Mouse (Mus musculus) midbrain, embryonic 14.5 days (tissue): ENCODE data around the gene Umps. TPM values are rescaled to one million over a fixed set of nuclear protein-coding genes. Genes with fewer than 3 reads are reported as not detected.

ENCODE experiments used
- ATAC-seq: fragments of 200-750 bp; cut with Nextera tagmentation; 2 replicates; pipeline ENCODE4 v1.8.0; 2017; ENCODE audit warnings: moderate number of reproducible peaks, moderate library complexity; ENCODE audit not compliant: low FRiP score, low TSS enrichment
- DNase-seq: peaks from one replicate; pipeline ENCODE4 v3.0.0-alpha.2; 2015
- H3K27ac ChIP-seq: fragments of 300-500 bp; sonication (generic); replicated peaks from 2 replicates; pipeline ENCODE4 v1.5.1; 2014; ENCODE audit warnings: mild to moderate bottlenecking, low read depth, low read length, moderate library complexity
- H3K27me3 ChIP-seq: fragments of 300-500 bp; sonication (generic); 2 replicates; pipeline ENCODE4 v1.6.1; 2014; ENCODE audit warnings: low read length, control low read depth, mixed read lengths; ENCODE audit not compliant: control insufficient read depth, insufficient read depth
- H3K36me3 ChIP-seq: fragments of 300-500 bp; sonication (generic); 2 replicates; pipeline ENCODE4 v1.6.1; 2014; ENCODE audit warnings: low read length, control low read depth; ENCODE audit not compliant: control insufficient read depth, insufficient read depth
- H3K4me1 ChIP-seq: fragments of 300-500 bp; sonication (generic); 2 replicates; pipeline ENCODE4 v1.6.1; 2014; ENCODE audit warnings: mild to moderate bottlenecking, antibody characterized with exemption, low read length, control low read depth; ENCODE audit not compliant: control insufficient read depth, insufficient read depth
- H3K4me2 ChIP-seq: fragments of 300-500 bp; sonication (generic); 2 replicates; pipeline ENCODE4 v1.6.1; 2014; ENCODE audit warnings: mild to moderate bottlenecking, low read length, moderate library complexity
- H3K4me3 ChIP-seq: fragments of 300-500 bp; sonication (generic); replicated peaks from 2 replicates; pipeline ENCODE4 v1.5.1; 2014; ENCODE audit warnings: low read depth, low read length
- H3K9ac ChIP-seq: fragments of 300-500 bp; sonication (generic); replicated peaks from 2 replicates; pipeline ENCODE4 v1.6.1; 2014; ENCODE audit warnings: mild to moderate bottlenecking, low read length, moderate library complexity
- H3K9me3 ChIP-seq: fragments of 300-500 bp; sonication (generic); 2 replicates; pipeline ENCODE4 v1.6.1; 2016; ENCODE audit warnings: low read length, control low read depth, mixed read lengths; ENCODE audit not compliant: control insufficient read depth
- WGBS: fragments of 180-500 bp; shearing (Covaris S2); extraction: QIAGEN DNeasy Blood & Tissue Kit; methylation state at CpG from one replicate; pipeline ENCODE4 v1.1.7; 2014; 5-methylcytosine and 5-hydroxymethylcytosine counted together
- polyA plus RNA-seq: library from polyadenylated mRNA; unstranded; fragments of >200 nt; fragmentation: Nextera tagmentation; extraction: Ambion mirVana; gene quantifications from 2 replicates; pipeline ENCODE4 v1.2.1, GENCODE M21; 2014

Gene Umps
- polyA plus RNA-seq, 1 experiment from 2014 or later, result 28.4 TPM

DNA sequence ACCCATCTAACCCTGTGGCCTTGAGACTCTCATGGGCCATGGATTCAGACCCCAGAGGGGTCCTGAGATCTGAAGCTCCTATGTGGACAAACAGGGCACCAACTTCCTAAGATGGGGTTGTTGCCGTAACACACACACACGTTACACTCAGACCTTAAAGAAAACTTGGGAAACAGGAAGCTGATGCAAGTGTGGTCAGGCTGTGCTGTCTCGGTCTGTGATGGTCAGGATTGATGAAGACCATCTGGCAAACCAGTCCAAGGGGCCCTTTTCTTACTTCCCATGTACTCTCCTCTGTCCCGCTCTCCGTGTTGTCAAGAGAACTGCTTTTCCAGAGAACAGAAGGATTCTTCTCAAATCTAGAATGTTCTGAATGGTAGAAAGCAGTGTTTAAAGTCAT lies 45.3 kb downstream of the Umps start:
- no peak for DNase-seq
- Histone ChIP-seq H3K9ac (no peak overlapping the region), H3K27ac (no peak overlapping the region), H3K27me3 (no peaks in the 10 kb centered on the region), H3K4me3 (no peak overlapping the region), H3K9me3 (no peaks in the 10 kb centered on the region), H3K36me3 (no peaks in the 10 kb centered on the region), H3K4me1 (no peaks in the 10 kb centered on the region), H3K4me2 (no peak overlapping the region)
- ATAC-seq, result no peak
- WGBS, result 94% methylated on average over 5 of the region's 5 CpGs

GRCm38 (mm10) chr16:33917926-33918325 lies 48.9 kb downstream of the Umps start:
- H3K27me3 ChIP-seq, result no peaks in the 10 kb centered on the region
- no peak overlapping the region for H3K4me3 ChIP-seq
- no peak overlapping the region for H3K9ac ChIP-seq
- H3K27ac ChIP-seq, result no peak overlapping the region
- no peaks in the 10 kb centered on the region for H3K4me1 ChIP-seq
- ATAC-seq, result no peak
- no peaks in the 10 kb centered on the region for H3K9me3 ChIP-seq
- 94% methylated on average over 5 of the region's 5 CpGs for WGBS
- no peaks in the 10 kb centered on the region for H3K36me3 ChIP-seq
- no peak for DNase-seq
- H3K4me2 ChIP-seq, result no peak overlapping the region

GRCm38 (mm10) chr16:33917390-33917789 lies 49.4 kb downstream of the Umps start:
- no peak for ATAC-seq
- H3K27me3 ChIP-seq, result no peaks in the 10 kb centered on the region

DNA sequence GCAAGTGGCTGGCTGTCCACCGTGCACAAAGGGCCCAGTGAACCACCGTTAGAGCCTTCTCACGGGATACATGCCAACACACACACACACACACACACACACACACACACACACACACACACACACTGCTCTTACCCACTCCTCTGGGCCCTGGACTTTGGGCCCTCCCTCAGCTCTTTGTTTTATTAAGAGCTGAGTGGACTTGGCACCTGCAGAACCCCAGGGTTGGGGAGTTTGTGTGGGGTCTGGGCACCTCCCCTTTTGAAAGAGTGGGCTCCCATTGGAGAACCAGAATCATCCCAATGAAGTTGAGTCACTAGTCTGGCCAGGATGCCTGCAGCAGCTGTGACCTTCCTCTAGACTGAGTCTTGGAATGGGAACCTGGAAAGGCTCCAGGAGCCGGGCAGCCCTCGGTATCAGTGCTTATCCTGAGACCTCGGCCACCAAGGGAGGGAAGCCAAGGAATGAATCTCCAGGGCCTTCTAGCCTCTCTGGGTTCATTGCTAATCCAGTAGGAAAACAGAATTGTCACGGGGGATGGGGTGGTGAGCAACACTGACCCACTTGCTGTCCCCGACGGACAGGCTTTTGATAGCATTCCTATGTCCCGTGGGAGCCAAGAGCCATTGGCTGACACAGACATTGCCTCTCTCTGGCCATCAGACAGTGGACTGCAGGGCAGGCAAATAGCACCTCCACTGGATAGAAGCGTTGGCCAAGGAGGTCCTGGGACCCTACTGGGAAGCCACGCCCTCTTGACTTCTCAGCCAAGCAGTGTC lies 50.2 kb downstream of the Umps start:
- H3K4me1 ChIP-seq, result no peaks in the 10 kb centered on the region
- H3K9me3 ChIP-seq, result no peaks in the 10 kb centered on the region
- ATAC-seq, result peak; percentile 50
- H3K4me2 ChIP-seq, result no peak overlapping the region
- DNase-seq, result peak; percentile 42
- H3K9ac ChIP-seq, result no peak overlapping the region
- WGBS, result 78% methylated on average over 12 of the region's 12 CpGs
- no peaks in the 10 kb centered on the region for H3K27me3 ChIP-seq
- 0 out of 2 replicates have a peak overlapping the region, but pooled peaks have one; percentile 26 for H3K27ac ChIP-seq
- no peak overlapping the region for H3K4me3 ChIP-seq
- H3K36me3 ChIP-seq, result no peaks in the 10 kb centered on the region

More at GRCm38 (mm10) chr16:33917390-33917789, 49.4 kb downstream of the Umps start:
- Histone ChIP-seq H3K27ac (no peak overlapping the region), H3K4me2 (no peak overlapping the region), H3K9me3 (no peaks in the 10 kb centered on the region), H3K36me3 (no peaks in the 10 kb centered on the region), H3K9ac (no peak overlapping the region), H3K4me3 (no peak overlapping the region), H3K4me1 (no peaks in the 10 kb centered on the region)
- DNase-seq, result no peak
- 78% methylated on average over 5 of the region's 5 CpGs for WGBS

DNA sequence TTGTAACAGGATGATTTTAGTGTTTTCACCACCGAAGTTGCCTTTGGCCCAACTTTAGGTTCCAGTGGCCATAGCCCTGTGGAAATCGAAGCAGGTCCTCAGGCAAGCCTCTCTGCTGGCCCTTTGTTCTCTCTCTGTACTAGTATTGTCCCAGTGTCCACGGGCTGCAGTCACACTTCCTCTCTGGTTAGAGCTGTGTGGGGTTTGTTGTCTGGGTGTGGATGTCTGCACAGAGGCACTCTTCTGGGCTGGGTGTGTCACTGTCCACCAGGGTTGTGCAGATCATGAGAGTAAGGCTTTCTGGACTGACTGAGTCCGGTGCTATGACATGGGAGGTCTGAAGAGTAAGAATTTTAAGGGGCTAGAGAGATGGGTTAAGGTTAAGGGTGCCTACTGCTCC lies 51.8 kb downstream of the Umps start:
- H3K4me2 ChIP-seq, result no peak overlapping the region
- H3K36me3 ChIP-seq, result no peaks in the 10 kb centered on the region
- H3K9me3 ChIP-seq, result no peaks in the 10 kb centered on the region
- H3K4me1 ChIP-seq, result no peaks in the 10 kb centered on the region
- no peak overlapping the region for H3K9ac ChIP-seq
- H3K27ac ChIP-seq, result no peak overlapping the region
- no peak for ATAC-seq
- H3K27me3 ChIP-seq, result no peaks in the 10 kb centered on the region
- 65% methylated on average over 4 of the region's 4 CpGs for WGBS
- DNase-seq, result no peak
- H3K4me3 ChIP-seq, result no peak overlapping the region

- Histone ChIP-seq H3K4me3 (no peak overlapping the region), H3K4me1 (no peaks in the 10 kb centered on the region), H3K4me2 (no peak overlapping the region), H3K27ac (no peak overlapping the region), H3K36me3 (no peaks in the 10 kb centered on the region), H3K9me3 (no peaks in the 10 kb centered on the region), H3K9ac (no peak overlapping the region), H3K27me3 (no peaks in the 10 kb centered on the region)
- ATAC-seq, result no peak
- 55% methylated on average over 4 of the region's 4 CpGs for WGBS
- peak; percentile 61 for DNase-seq
Observed at GRCm38 (mm10) chr16:33908239-33908638, 58.6 kb downstream of the Umps start.

Other genes with a start within 250 kb of the Umps start
- gene Muc13, start 173.0 kb downstream of the Umps start, polyA plus RNA-seq, result not detected in 2 replicates
- 19.2 and 19.3 TPM in 2 replicates for gene Itgb5, start 137.4 kb downstream of the Umps start, polyA plus RNA-seq